Mouse (Mus musculus) thymus, postnatal 36 days (tissue): ENCODE results near the gene Cbr4.

ENCODE experiments used
- DNase-seq, 2 experiments: peaks; one replicate each; pipeline ENCODE4 v3.0.0; 2022; ENCODE audit warnings: mixed read lengths in 2 of 2

The Cbr4 gene

GRCm38 (mm10) chr8:61497110-61497509, 9.6 kb downstream of the Cbr4 start:
- DNase-seq, result no peak

- DNase-seq, result no peak
Measured at GRCm38 (mm10) chr8:61499035-61499434, 11.5 kb downstream of the Cbr4 start.

- no peak for DNase-seq
Measured at GRCm38 (mm10) chr8:61500914-61501313, 13.4 kb downstream of the Cbr4 start.

GRCm38 (mm10) chr8:61502277-61502676, 14.7 kb downstream of the Cbr4 start:
- DNase-seq, result no peak

GRCm38 (mm10) chr8:61515110-61515930, 27.8 kb downstream of the Cbr4 start:
- DNase-seq, result no peak

GRCm38 (mm10) chr8:61515931-61516744, 28.6 kb downstream of the Cbr4 start:
- peak; percentile 58 to 69 for DNase-seq

GRCm38 (mm10) chr8:61516745-61517501, 29.4 kb downstream of the Cbr4 start:
- DNase-seq, result no peak

- DNase-seq, result no peak
Measured at GRCm38 (mm10) chr8:61517502-61518185, 30.1 kb downstream of the Cbr4 start.

- no peak for DNase-seq
Measured at GRCm38 (mm10) chr8:61522132-61522531, 34.6 kb downstream of the Cbr4 start.

GRCm38 (mm10) chr8:61527037-61527436, 39.5 kb downstream of the Cbr4 start:
- no peak for DNase-seq

GRCm38 (mm10) chr8:61528197-61528596, 40.7 kb downstream of the Cbr4 start:
- DNase-seq, result no peak

GRCm38 (mm10) chr8:61528642-61529041, 41.1 kb downstream of the Cbr4 start:
- no peak for DNase-seq

- DNase-seq, result no peak
Measured at GRCm38 (mm10) chr8:61531944-61532795, 44.6 kb downstream of the Cbr4 start.

- DNase-seq, result no peak
Measured at GRCm38 (mm10) chr8:61532831-61533230, 45.3 kb downstream of the Cbr4 start.

- no peak for DNase-seq
Measured at GRCm38 (mm10) chr8:61533356-61533926, 45.9 kb downstream of the Cbr4 start.

GRCm38 (mm10) chr8:61535472-61535871, 47.9 kb downstream of the Cbr4 start:
- no peak for DNase-seq

GRCm38 (mm10) chr8:61537471-61537870, 49.9 kb downstream of the Cbr4 start:
- DNase-seq, result no peak

GRCm38 (mm10) chr8:61539828-61540500, 52.4 kb downstream of the Cbr4 start:
- DNase-seq, result peak; percentile 73 to 80

GRCm38 (mm10) chr8:61549585-61549984, 62.1 kb downstream of the Cbr4 start:
- DNase-seq, result peak in 1 of 2 experiments; percentile 8

- DNase-seq, result peak; percentile 17 to 21
Measured at GRCm38 (mm10) chr8:61550006-61550748, 62.6 kb downstream of the Cbr4 start.
